Mouse (Mus musculus) limb, embryonic 13.5 days (tissue): ENCODE data around the gene Marveld1. TPM values are rescaled to one million over a fixed set of nuclear protein-coding genes. Genes with fewer than 3 reads are reported as not detected.

Experiments
- ATAC-seq: fragments of 200-750 bp; cut with Nextera tagmentation; 2 replicates; pipeline ENCODE4 v1.8.0; 2017; ENCODE audit warnings: low read depth, moderate number of reproducible peaks, moderate TSS enrichment; ENCODE audit not compliant: low FRiP score
- H3K27ac ChIP-seq: fragments of 300-500 bp; sonication (generic); 2 replicates; pipeline ENCODE4 v1.5.1; 2015; ENCODE audit warnings: inconsistent platforms, mild to moderate bottlenecking, moderate library complexity
- H3K27me3 ChIP-seq: fragments of 300-500 bp; sonication (generic); 2 replicates; pipeline ENCODE4 v1.6.1; 2015; ENCODE audit warnings: mild to moderate bottlenecking, inconsistent platforms
- H3K36me3 ChIP-seq: fragments of 300-500 bp; sonication (generic); 2 replicates; pipeline ENCODE4 v1.6.1; 2015; ENCODE audit warnings: inconsistent platforms, mild to moderate bottlenecking, moderate library complexity
- H3K4me1 ChIP-seq: fragments of 300-500 bp; sonication (generic); 2 replicates; pipeline ENCODE4 v1.6.1; 2015; ENCODE audit warnings: inconsistent platforms
- H3K4me2 ChIP-seq: fragments of 300-500 bp; sonication (generic); replicated peaks from 2 replicates; pipeline ENCODE4 v1.6.1; 2015; ENCODE audit warnings: inconsistent platforms, mild to moderate bottlenecking, moderate library complexity
- H3K4me3 ChIP-seq: fragments of 300-500 bp; sonication (generic); 2 replicates; pipeline ENCODE4 v1.5.1; 2015; ENCODE audit warnings: moderate library complexity, mild to moderate bottlenecking, inconsistent platforms
- H3K9ac ChIP-seq: fragments of 300-500 bp; sonication (generic); 2 replicates; pipeline ENCODE4 v1.6.1; 2015; ENCODE audit warnings: mild to moderate bottlenecking, inconsistent platforms
- H3K9me3 ChIP-seq: fragments of 300-500 bp; sonication (generic); 2 replicates; pipeline ENCODE4 v1.6.1; 2016; ENCODE audit warnings: inconsistent platforms
- WGBS: fragments of 180-500 bp; shearing (Covaris S2); methylation state at CpG from one replicate; pipeline ENCODE4 v1.1.7; 2015; 5-methylcytosine and 5-hydroxymethylcytosine counted together
- polyA plus RNA-seq: library from polyadenylated mRNA; unstranded; fragments of >200 nt; fragmentation: Nextera tagmentation; extraction: Ambion mirVana; gene quantifications from 2 replicates; pipeline ENCODE4 v1.2.1, GENCODE M21; 2015

Gene Marveld1
- polyA plus RNA-seq, 1 experiment from 2014 or later: 11.5 TPM

DNA sequence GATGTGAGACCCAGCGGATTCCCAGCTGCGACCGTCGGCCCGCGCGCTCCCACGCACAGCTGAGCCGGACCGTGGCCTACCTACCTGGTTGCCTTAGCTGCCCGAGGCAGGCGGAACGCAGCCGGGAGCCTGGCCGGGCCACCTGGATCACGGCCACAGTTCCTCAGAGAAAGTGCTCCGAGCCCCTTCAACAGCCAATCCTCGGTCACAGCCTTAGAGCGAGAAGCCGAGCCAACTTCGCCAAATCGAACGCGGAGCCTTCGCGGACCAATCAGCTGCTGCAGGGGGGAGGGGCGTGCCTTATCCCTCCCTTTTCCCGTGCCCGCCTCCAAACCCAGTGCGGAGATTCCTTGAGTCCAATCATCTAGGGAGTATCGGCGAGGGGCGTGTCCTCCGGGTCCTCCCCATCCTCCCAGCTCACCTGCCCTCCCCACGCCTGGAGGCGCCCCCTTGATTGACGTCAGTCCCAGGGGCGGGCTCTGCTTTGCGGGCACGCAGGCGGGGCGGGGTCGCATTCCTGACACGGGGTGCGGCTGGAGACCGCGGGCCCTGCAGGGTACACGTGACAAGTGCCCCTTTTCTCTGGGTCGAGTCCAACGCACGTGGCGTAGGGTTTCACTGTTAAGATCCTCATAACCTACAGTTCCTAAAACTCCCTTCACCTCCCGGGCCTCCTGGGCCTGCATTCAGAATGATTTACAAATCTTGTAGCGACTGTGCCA is 18.3 kb upstream of the Marveld1 start, which contains the start of gene Avpi1:
Gene Avpi1 (minus strand): TSS at position 273 of the 722 bp plus-strand sequence.
- Histone ChIP-seq H3K27me3 (no peaks in the 10 kb centered on the region), H3K9ac (peak within 1 kb of the TSS; percentile 84), H3K4me3 (peak within 1 kb of the TSS; percentile 71), H3K27ac (peak within 1 kb of the TSS; percentile 93), H3K4me1 (peaks cover 23% of the 10 kb centered on the region), H3K36me3 (peaks cover 12% of the 10 kb centered on the region), H3K9me3 (no peaks in the 10 kb centered on the region), H3K4me2 (peak within 1 kb of the TSS; percentile 96)
- ATAC-seq: peak; percentile 96
- WGBS: under 1% methylated on average over 54 of the region's 54 CpGs

DNA sequence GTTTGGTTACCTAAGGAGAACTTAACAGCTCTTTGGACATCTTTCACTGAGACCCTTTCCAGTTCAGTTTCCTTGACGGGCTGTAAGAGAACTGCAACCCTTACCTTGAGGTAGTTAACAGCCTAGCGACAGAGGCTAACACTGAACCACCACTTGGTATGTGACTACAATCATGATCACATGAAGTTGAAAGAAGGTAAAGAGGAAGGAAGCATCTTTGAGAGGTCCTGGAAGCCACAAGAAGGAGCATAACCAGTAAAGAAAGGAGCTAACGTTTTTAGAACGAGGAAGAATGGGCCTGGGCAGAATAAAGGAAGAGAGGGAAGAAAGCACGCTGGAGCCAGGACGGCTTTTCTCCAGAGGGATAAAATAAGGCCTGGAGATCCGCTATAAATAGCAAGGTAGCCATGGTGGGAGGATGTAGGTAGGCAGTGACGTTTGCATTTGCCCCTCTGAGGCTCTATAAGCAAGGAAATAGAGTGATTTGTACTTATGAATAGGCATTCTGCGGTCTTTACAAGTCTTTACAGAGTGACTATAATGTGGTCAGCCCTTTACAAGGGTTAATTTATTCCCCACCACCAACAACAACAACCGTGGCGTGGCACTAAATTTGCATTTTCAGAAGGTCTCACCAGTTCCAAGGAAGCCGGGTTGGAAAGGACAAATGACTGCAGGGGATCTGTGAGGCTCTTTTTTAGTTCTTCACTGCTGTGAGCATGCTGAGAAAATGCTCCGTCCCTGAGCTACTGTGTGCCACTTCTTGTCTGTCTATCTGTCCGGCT is 17.5 kb upstream of the Marveld1 start:
- Histone ChIP-seq H3K27ac (peak overlapping the region; percentile 84), H3K4me2 (peak overlapping the region; percentile 96), H3K27me3 (no peaks in the 10 kb centered on the region), H3K9me3 (no peaks in the 10 kb centered on the region), H3K4me3 (peak overlapping the region; percentile 71), H3K4me1 (peaks cover 23% of the 10 kb centered on the region), H3K36me3 (peaks cover 5% of the 10 kb centered on the region), H3K9ac (no peak overlapping the region)
- ATAC-seq: peak; percentile 14; the same call in 1 of the 2 replicates
- 29% methylated on average over 14 of the region's 14 CpGs for WGBS

DNA sequence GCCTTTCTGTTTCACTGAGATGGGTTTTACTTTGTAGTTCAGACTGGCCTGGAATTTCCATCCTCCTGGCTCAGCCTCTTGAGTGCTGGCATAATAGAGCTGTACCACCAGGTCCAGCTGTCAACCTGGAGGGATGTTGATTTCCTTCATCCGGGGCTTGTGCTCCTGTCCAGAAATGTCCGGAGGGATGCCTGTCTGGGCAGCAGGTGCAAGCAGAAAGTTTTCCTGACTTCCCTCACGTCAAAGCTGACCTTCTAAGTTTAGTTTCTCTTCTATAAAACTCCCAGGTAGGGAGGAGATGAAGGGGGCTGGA is 16.9 kb upstream of the Marveld1 start:
- Histone ChIP-seq H3K9ac (no peak overlapping the region), H3K4me3 (no peak overlapping the region), H3K4me1 (peaks cover 23% of the 10 kb centered on the region), H3K27ac (no peak overlapping the region), H3K27me3 (no peaks in the 10 kb centered on the region), H3K9me3 (no peaks in the 10 kb centered on the region), H3K4me2 (no peak overlapping the region), H3K36me3 (no peaks in the 10 kb centered on the region)
- ATAC-seq: no peak
- WGBS: 63% methylated on average over 3 of the region's 3 CpGs

DNA sequence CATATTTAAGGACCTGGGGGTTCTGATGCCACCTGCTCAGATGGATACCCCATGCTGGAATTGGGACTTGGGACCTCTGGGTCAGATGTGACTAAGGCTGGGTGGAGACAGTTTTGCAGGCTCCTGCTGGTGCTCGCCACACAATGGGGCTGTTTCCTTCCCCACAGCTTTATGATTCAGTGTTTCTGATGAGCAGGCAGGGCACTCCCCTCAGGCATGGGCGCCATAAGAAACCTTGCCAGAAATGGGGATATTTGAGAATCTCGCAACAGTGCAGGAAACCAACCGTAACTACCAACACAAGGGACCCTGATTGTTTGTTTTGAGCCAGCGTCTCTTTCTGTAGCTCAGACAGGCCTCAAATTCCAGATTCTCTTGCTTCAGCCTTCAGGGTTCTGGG is 16.1 kb upstream of the Marveld1 start:
- H3K9ac ChIP-seq: no peak overlapping the region
- peaks cover 23% of the 10 kb centered on the region for H3K4me1 ChIP-seq
- H3K4me2 ChIP-seq: no peak overlapping the region
- H3K27me3 ChIP-seq: no peaks in the 10 kb centered on the region
- H3K27ac ChIP-seq: no peak overlapping the region
- no peak for ATAC-seq
- H3K36me3 ChIP-seq: no peaks in the 10 kb centered on the region
- WGBS: 67% methylated on average over 5 of the region's 5 CpGs
- no peak overlapping the region for H3K4me3 ChIP-seq
- no peaks in the 10 kb centered on the region for H3K9me3 ChIP-seq

DNA sequence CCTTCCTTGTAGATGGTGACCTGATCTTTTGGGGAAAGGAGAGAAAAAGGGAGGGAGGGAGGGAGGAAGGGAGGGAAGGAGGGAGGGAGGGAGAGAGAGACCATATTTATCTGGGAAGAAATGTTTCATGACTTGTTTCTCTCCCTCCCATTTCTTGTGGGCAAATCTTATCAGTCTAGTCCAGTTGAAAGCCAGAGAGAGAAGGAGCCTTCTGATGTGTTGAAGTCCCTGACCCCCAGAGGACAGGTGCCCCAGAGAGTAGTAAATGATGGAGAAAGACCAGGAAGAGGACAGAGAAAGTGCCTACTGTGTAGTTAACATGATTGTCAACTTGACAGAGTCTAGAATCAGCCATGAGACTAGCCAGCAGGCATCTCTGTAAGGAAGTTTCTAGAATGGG is 12.1 kb upstream of the Marveld1 start:
- H3K9ac ChIP-seq: no peak overlapping the region
- H3K36me3 ChIP-seq: no peaks in the 10 kb centered on the region
- no peaks in the 10 kb centered on the region for H3K27me3 ChIP-seq
- no peak overlapping the region for H3K4me2 ChIP-seq
- H3K4me1 ChIP-seq: 0 out of 2 replicates have a peak, but pooled peaks cover 3% of the 10 kb centered on the region
- H3K27ac ChIP-seq: no peak overlapping the region
- H3K4me3 ChIP-seq: no peak overlapping the region
- no peaks in the 10 kb centered on the region for H3K9me3 ChIP-seq
- ATAC-seq: no peak

DNA sequence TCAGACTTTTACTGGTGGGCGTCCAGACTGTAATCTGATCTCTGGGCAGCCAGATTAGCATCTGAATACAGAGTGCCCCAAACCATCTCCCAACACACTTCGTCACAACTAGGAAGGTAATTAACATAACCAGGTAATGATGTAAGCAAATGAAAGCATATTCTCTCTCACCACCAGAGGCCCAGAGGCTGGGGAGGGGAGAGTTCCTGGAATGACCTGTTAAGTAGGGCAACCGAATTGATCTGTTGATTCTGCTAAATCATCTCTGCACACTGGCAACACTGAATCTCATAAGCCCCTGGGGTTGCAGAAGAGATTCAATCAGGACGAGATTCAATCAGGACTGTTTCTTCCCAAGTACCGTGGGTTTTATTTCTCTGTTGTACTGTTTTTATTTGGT is 11.1 kb upstream of the Marveld1 start:
- Histone ChIP-seq H3K4me2 (no peak overlapping the region), H3K27me3 (no peaks in the 10 kb centered on the region), H3K9ac (no peak overlapping the region), H3K4me3 (no peak overlapping the region), H3K4me1 (no peaks in the 10 kb centered on the region), H3K9me3 (no peaks in the 10 kb centered on the region), H3K36me3 (no peaks in the 10 kb centered on the region), H3K27ac (no peak overlapping the region)
- 26% methylated on average over 5 of the region's 5 CpGs for WGBS
- no peak for ATAC-seq

DNA sequence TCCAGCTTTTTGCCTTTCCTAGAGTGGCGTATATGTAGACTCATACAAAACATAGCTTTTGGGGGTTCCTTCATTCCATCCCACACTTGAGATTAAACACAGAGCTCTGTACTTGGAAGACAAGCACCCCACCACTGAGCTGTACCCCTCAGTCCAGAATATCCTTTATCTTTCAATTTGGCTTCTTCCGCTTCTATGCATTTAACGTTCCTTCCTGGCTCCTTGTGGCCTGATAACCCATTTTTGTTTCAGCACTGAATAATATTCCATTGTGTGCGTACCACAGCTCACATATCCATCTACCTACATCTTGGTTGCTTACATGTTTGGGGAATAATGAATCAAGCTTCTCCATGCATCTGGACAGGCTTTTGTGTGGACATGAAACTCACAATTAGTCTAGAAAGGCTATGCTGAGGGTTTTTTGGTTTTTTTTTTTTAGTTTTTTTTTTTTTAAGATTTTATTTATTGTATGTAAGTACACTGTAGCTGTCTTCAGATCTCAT is 10.0 kb upstream of the Marveld1 start:
- H3K9ac ChIP-seq: no peak overlapping the region
- no peaks in the 10 kb centered on the region for H3K4me1 ChIP-seq
- no peaks in the 10 kb centered on the region for H3K9me3 ChIP-seq
- H3K27me3 ChIP-seq: no peaks in the 10 kb centered on the region
- no peak overlapping the region for H3K4me3 ChIP-seq
- no peak overlapping the region for H3K27ac ChIP-seq
- no peaks in the 10 kb centered on the region for H3K36me3 ChIP-seq
- no peak for ATAC-seq
- no peak overlapping the region for H3K4me2 ChIP-seq
- 91% methylated on average over 4 of the region's 4 CpGs for WGBS

DNA sequence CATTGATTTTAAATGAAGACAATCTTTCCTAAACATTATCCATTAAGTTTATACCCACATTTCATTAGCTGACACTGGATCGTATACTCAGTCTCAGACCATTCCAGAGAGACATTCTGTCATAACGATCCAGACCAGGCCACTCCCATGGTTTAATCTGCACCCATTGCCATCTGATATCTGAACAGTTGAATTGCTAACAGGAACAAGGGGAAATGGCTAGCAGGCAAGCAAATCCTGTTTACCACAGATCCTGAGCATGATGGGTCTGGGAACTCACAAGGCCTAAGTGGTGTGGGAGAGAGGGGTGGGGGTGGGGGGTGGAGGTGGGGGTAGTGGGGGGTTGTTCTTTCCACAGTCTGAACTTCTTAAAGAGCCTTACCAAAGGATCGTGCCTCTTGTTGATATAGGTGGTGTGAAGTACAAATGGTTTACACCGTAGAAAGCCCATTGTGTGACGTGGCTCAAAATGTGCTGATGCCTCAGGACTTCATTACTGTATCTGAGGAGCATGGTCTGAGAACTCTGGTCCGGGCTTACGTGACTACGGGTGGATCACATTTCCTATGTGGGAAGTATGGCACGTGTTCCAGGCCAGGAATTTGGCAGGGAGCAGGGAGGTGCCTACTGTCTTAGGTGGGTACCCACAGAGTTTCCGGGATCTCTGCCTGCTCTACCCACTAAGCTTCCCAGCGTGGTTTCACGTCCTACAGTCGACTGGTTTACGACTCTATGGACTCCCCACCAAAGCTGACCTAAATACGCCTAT is 8.5 kb upstream of the Marveld1 start:
- 81% methylated on average over 15 of the region's 15 CpGs for WGBS
- no peak overlapping the region for H3K27ac ChIP-seq
- H3K9ac ChIP-seq: no peak overlapping the region
- no peaks in the 10 kb centered on the region for H3K9me3 ChIP-seq
- no peak overlapping the region for H3K4me3 ChIP-seq
- H3K36me3 ChIP-seq: no peaks in the 10 kb centered on the region
- no peaks in the 10 kb centered on the region for H3K27me3 ChIP-seq
- no peak for ATAC-seq
- H3K4me1 ChIP-seq: no peaks in the 10 kb centered on the region
- no peak overlapping the region for H3K4me2 ChIP-seq

DNA sequence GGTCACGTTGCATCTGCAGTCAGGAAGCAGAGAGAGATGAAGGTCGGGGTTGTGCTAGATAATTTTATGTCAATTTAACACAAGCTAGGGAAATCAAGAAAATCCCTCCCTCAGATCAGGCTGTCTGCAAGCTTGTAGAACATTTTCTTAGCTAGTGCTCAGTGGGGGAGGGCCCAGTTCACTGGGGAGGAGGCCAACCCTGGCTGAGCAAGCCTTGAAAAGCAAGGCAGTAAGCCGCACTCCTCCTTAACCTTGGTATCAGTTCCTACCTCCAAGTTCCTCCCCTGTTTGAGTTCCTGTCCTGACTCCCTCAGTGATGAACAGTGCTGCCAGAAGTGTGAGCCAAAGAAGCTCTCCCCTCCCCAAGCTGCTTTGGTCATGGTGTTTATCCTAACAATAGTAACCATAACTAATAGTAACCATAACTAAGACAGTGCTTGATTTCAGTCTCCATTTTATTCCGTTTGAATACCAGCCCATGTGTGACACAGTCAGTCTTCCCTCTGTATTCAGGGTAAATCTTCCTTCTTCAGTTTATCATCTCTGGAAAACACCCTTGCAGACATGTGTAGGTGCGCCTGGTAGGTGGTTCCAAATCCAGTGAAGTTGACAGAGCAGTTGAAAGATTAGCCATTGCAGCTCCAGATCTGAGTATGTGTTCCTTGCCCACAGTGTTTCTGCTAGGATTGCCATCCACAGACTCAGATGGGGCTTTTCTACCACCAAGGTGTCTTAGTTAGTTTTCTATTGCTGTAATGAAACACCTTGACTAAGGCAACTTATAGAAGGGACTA is 7.3 kb upstream of the Marveld1 start:
- Histone ChIP-seq H3K27ac (no peak overlapping the region), H3K36me3 (no peaks in the 10 kb centered on the region), H3K9me3 (no peaks in the 10 kb centered on the region), H3K4me3 (no peak overlapping the region), H3K9ac (no peak overlapping the region), H3K27me3 (no peaks in the 10 kb centered on the region), H3K4me1 (peaks cover 3% of the 10 kb centered on the region), H3K4me2 (no peak overlapping the region)
- 79% methylated on average over 5 of the region's 5 CpGs for WGBS
- no peak for ATAC-seq

DNA sequence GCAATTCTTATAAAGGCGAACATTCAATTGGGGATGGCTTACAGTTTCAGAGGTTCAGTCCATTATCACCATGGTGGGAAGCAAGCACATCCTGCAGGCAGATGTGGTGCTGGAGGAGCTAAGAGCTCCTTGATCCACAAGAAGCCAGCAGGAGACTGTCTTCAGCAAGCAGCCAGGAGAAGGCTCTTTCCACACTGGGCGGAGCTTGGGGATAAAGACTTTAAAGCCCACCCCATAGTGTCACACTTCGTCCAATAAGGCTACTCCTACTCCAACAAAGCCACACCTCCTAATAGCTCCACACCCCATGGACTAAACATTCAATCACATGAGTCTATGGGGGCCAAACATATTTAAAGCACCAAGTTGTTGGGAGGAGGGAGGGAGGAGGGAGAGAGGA is 5.2 kb upstream of the Marveld1 start:
- Histone ChIP-seq H3K9ac (no peak overlapping the region), H3K4me3 (no peak overlapping the region), H3K4me2 (no peak overlapping the region), H3K27ac (no peak overlapping the region), H3K27me3 (no peaks in the 10 kb centered on the region), H3K4me1 (peaks cover 9% of the 10 kb centered on the region), H3K36me3 (no peaks in the 10 kb centered on the region), H3K9me3 (no peaks in the 10 kb centered on the region)
- no peak for ATAC-seq
- WGBS: 77% methylated on average over 3 of the region's 3 CpGs

DNA sequence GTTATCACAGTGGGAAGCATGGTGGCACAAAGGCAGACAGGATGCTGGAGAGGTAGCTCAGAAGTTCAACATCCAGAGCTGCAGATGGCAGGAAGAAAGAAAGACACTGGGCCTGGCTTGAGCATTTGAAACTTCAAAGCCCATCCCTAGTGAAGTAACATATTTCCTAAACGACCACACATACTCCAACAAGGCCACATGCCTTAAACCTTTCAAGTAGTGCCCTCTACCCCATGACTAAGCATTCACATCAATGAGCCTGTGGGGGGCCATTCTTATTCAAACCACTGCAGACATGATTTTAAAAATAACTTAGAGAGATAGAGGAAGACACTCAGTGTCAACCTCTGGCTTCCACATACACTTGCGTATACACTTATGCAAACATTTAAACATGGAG is 4.4 kb upstream of the Marveld1 start:
- no peak overlapping the region for H3K4me2 ChIP-seq
- H3K27me3 ChIP-seq: no peaks in the 10 kb centered on the region
- H3K4me3 ChIP-seq: no peak overlapping the region
- ATAC-seq: no peak
- H3K36me3 ChIP-seq: no peaks in the 10 kb centered on the region
- H3K9ac ChIP-seq: no peak overlapping the region
- H3K9me3 ChIP-seq: no peaks in the 10 kb centered on the region
- H3K4me1 ChIP-seq: peaks cover 10% of the 10 kb centered on the region
- 62% methylated on average over 2 of the region's 2 CpGs for WGBS
- H3K27ac ChIP-seq: no peak overlapping the region
